Mouse (Mus musculus): ENCODE results near the gene Prr11.
"Not testable (repeated sequence)": the region's sequence is repeated elsewhere in the genome, so short reads cannot be mapped to it uniquely, and the experiment has no call there.

GRCm38 (mm10) chr11:87048900-87049299 is 59.6 kb downstream of the Prr11 start:
- TF ChIP-seq POLR2A (IDR thresholded peaks at IDR 0.05; ENCODE audit: insufficient read length, low read depth); E2F4 (IDR thresholded peaks at IDR 0.05; ENCODE audit: insufficient read depth); MYOD1 (IDR thresholded peaks at IDR 0.05; ENCODE audit: control insufficient read depth in 1 of 3, insufficient read length in 2 of 3, low read depth in 2 of 3); TCF12 (IDR thresholded peaks at IDR 0.05; ENCODE audit: insufficient read depth, poor library complexity, severe bottlenecking): not testable (repeated sequence)

Data from myocyte (in vitro differentiated cells).